Mouse (Mus musculus): ENCODE measurements around the gene Slc35a1. TPM values are rescaled to one million over a fixed set of nuclear protein-coding genes. Genes with fewer than 3 reads are reported as not detected.
A peak's percentile ranks its signal among the peaks of the same experiment; 100 is the strongest.

Slc35a1 gene
- polyA plus RNA-seq, 1 experiment from 2014 or later: 46.1 TPM

DNA sequence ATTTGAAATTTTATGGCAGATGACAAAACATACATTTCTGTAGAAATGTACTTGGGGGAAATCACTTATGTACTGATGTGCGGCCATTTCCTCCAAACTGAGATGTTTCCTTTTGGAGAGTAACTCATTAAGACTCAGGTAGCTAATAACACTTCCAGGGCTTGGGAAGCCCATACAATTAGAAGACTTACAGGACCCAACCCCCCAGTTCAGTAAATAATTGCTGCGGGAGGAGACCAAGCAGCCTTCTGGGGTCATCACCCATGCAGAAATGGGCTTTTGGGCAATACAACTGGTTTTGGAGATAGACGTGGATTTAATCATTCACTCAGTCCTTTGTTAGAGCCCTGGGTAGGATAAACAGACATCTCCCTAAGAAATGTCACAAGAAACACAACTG, 20.0 kb upstream of the Slc35a1 start:
- Histone ChIP-seq H3K36me3 (no peaks in the 10 kb centered on the region), H3K4me3 (no peak overlapping the region), H3K9ac (no peak overlapping the region), H3K27me3 (replicated peaks) (no peaks in the 10 kb centered on the region), H3K4me2 (no peak overlapping the region), H3K4me1 (replicated peaks) (no peaks in the 10 kb centered on the region), H3K9me3 (replicated peaks) (peaks cover 8% of the 10 kb centered on the region; the same call in 1 of the 2 replicates), H3K27ac (ENCODE audit: poor library complexity, severe bottlenecking) (no peak overlapping the region)
- 80% methylated on average over 3 of the region's 3 CpGs for WGBS
- no peak for ATAC-seq (ENCODE audit: insufficient number of reproducible peaks, low FRiP score)

DNA sequence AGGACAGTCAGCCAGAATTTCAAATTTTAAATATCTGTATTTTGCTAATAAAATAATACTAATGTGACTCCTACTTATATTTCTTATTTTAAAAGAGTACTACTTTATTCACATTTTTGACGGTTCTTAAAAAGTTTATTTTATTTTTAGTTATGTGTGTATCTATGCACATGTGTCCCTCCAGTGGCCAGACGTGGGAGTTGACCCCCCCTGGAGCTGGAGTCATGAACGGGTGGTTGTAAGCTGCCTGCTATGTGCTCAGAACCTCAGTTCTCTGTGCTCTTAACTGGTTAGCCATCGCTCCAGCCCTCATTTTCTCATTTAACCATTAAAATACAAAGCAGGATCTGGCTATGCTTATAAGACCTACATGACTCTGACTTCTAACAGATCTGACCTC, 15.8 kb upstream of the Slc35a1 start:
- no peak overlapping the region for H3K9ac ChIP-seq
- no peaks in the 10 kb centered on the region for H3K27me3 ChIP-seq (replicated peaks)
- no peak for ATAC-seq (ENCODE audit: insufficient number of reproducible peaks, low FRiP score)
- H3K4me3 ChIP-seq: no peak overlapping the region
- H3K4me1 ChIP-seq (replicated peaks): no peaks in the 10 kb centered on the region
- no peaks in the 10 kb centered on the region for H3K9me3 ChIP-seq (replicated peaks)
- H3K36me3 ChIP-seq: no peaks in the 10 kb centered on the region
- WGBS: 64% methylated on average over 4 of the region's 4 CpGs
- no peak overlapping the region for H3K27ac ChIP-seq (ENCODE audit: poor library complexity, severe bottlenecking)
- no peak overlapping the region for H3K4me2 ChIP-seq

DNA sequence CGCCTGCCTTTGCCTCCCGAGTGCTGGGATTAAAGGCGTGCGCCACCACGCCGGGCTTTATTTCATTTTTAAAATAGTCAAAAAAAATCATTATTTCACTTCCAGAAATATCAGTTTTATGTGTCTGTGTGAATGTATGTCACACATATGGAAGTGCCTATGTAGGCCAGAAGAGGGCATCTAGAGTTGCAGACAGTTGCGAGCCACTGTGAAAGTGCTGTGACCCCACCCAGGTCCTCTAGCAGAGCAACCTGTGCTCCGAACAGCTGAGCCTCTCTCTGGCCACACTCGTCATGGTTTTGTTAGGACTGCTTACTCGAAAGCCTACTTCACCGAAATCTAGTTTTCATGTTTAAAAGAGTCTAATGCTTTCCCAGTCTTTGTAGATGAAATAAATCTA, 15.0 kb upstream of the Slc35a1 start:
- H3K27ac ChIP-seq (ENCODE audit: poor library complexity, severe bottlenecking): no peak overlapping the region
- WGBS: 95% methylated on average over 11 of the region's 11 CpGs
- H3K4me3 ChIP-seq: no peak overlapping the region
- H3K27me3 ChIP-seq (replicated peaks): no peaks in the 10 kb centered on the region
- no peak overlapping the region for H3K4me2 ChIP-seq
- H3K9ac ChIP-seq: no peak overlapping the region
- no peak for ATAC-seq (ENCODE audit: insufficient number of reproducible peaks, low FRiP score)
- H3K36me3 ChIP-seq: no peaks in the 10 kb centered on the region
- no peaks in the 10 kb centered on the region for H3K9me3 ChIP-seq (replicated peaks)
- H3K4me1 ChIP-seq (replicated peaks): no peaks in the 10 kb centered on the region

DNA sequence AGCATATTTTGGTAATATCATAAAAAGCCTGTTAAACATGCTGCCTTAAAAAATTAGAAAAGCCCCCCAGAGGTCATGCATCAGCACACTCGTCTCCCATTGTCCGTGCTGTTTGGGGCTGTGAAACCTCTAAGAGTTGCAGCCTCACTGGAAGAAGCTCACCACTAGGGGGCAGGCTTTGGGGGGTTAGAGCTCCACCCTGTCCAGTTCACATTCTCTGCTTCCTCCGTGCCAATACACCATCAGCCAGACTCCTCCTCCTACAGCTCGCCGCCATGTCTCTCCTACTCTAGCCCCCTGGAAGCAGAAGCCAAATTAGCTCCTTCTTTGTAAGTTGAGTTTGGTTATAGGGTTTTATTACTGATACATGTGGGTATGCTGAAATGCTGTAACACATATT, 14.3 kb upstream of the Slc35a1 start:
- ATAC-seq (ENCODE audit: insufficient number of reproducible peaks, low FRiP score): no peak
- Histone ChIP-seq H3K4me1 (replicated peaks) (no peaks in the 10 kb centered on the region), H3K4me3 (no peak overlapping the region), H3K27ac (ENCODE audit: poor library complexity, severe bottlenecking) (no peak overlapping the region), H3K36me3 (no peaks in the 10 kb centered on the region), H3K27me3 (replicated peaks) (no peaks in the 10 kb centered on the region), H3K9me3 (replicated peaks) (no peaks in the 10 kb centered on the region), H3K4me2 (no peak overlapping the region), H3K9ac (no peak overlapping the region)
- WGBS: 53% methylated on average over 5 of the region's 5 CpGs

DNA sequence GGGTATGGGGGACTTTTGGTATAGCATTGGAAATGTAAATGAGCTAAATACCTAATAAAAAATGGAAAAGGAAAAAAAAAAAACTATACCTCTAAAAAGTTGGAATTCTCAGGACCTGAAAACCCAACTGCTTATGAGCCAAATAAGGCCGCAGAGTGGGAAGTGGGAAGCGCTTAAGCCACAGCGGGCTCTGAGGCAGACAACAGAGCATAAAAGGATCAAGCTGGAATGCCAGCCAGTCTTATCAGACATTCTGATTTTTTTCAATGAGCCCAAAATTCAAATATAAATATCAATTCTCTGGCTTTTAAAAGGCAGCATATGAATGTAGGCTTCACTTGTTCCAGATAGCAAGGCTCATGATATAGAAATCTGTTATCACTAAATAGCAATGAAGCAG, 783 bp upstream of the Slc35a1 start:
- H3K4me1 ChIP-seq (replicated peaks): peaks cover 8% of the 10 kb centered on the region
- no peak overlapping the region for H3K9ac ChIP-seq
- H3K9me3 ChIP-seq (replicated peaks): no peaks in the 10 kb centered on the region
- no peak overlapping the region for H3K27ac ChIP-seq (ENCODE audit: poor library complexity, severe bottlenecking)
- H3K4me3 ChIP-seq: no peak overlapping the region
- no peaks in the 10 kb centered on the region for H3K36me3 ChIP-seq
- WGBS: 62% methylated on average over 3 of the region's 3 CpGs
- ATAC-seq (ENCODE audit: insufficient number of reproducible peaks, low FRiP score): no peak
- no peaks in the 10 kb centered on the region for H3K27me3 ChIP-seq (replicated peaks)
- H3K4me2 ChIP-seq: peak overlapping the region; percentile 70

DNA sequence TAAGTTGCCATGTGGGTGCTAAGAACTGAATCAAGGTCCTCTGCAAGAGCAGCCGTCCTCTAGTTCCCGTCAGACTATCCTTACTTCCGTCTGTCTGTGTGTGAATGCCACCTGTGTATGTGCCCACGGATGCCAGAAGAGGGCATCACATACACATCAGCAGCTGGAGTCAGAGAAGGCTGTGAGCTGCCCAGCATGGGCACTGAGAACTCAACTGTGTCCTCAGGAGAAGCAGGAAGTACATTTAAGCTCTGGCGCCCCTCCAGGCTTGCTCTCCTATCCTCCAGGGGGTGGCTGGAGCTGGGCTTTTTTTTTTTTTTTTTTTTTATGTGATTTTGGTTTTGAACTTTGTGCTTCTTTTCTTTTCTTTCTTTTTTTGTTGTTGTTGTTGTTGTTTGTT, 6.7 kb downstream of the Slc35a1 start:
- Histone ChIP-seq H3K9ac (no peak overlapping the region), H3K9me3 (replicated peaks) (no peaks in the 10 kb centered on the region), H3K4me3 (no peak overlapping the region), H3K27ac (ENCODE audit: poor library complexity, severe bottlenecking) (no peak overlapping the region), H3K4me1 (replicated peaks) (no peaks in the 10 kb centered on the region), H3K36me3 (peaks cover 31% of the 10 kb centered on the region), H3K27me3 (replicated peaks) (no peaks in the 10 kb centered on the region), H3K4me2 (no peak overlapping the region)
- 78% methylated on average over 5 of the region's 5 CpGs for WGBS
- no peak for ATAC-seq (ENCODE audit: insufficient number of reproducible peaks, low FRiP score)

DNA sequence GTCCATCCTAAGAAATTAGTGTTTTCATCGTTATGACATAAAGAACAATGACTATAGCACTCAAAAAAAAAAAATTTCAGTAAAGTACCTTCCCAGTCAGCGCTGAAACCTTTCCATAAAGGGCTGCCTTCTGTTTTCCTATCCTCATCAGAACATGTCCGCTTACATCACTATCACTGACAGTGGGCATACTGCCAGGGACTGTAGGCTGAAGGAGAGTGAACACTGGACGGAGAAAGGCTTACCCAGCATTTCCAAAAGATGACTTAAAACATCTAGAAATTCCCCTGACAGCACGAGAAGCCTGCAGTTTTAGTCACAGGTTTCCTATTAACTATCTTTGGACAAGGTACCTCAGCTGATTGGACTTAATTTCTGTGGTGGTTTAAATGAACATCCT, 13.5 kb downstream of the Slc35a1 start:
- no peak overlapping the region for H3K4me3 ChIP-seq
- no peaks in the 10 kb centered on the region; the same call in 1 of the 2 replicates for H3K4me1 ChIP-seq (replicated peaks)
- ATAC-seq (ENCODE audit: insufficient number of reproducible peaks, low FRiP score): no peak
- H3K9ac ChIP-seq: no peak overlapping the region
- H3K36me3 ChIP-seq: peaks cover 31% of the 10 kb centered on the region
- no peaks in the 10 kb centered on the region for H3K9me3 ChIP-seq (replicated peaks)
- no peak overlapping the region for H3K27ac ChIP-seq (ENCODE audit: poor library complexity, severe bottlenecking)
- H3K27me3 ChIP-seq (replicated peaks): no peaks in the 10 kb centered on the region
- no peak overlapping the region for H3K4me2 ChIP-seq
- 65% methylated on average over 5 of the region's 5 CpGs for WGBS

DNA sequence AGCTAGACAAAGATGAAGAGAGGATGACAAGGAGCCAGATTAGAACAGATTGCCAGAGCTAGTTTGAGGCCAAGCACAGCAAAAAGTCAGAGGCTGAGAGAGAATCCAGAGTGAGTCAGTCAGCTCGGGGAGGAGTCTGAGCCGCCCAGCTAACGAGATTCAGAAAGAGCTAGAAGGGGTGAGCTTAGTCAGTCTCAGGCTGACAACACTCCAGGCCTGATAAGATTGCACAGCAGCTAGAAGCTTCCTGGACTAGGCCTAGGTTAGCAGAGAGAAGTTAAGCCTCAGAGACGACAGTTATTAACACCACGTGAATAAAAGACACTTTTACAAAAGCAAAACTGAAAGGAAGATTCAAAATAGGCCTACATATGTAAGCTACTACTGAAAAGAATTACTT, 19.3 kb downstream of the Slc35a1 start:
- H3K27ac ChIP-seq (ENCODE audit: poor library complexity, severe bottlenecking): no peak overlapping the region
- H3K27me3 ChIP-seq (replicated peaks): no peaks in the 10 kb centered on the region
- peaks cover 51% of the 10 kb centered on the region for H3K36me3 ChIP-seq
- no peak overlapping the region for H3K4me3 ChIP-seq
- no peaks in the 10 kb centered on the region for H3K9me3 ChIP-seq (replicated peaks)
- H3K9ac ChIP-seq: no peak overlapping the region
- WGBS: 63% methylated on average over 5 of the region's 5 CpGs
- H3K4me2 ChIP-seq: no peak overlapping the region
- H3K4me1 ChIP-seq (replicated peaks): no peaks in the 10 kb centered on the region
- no peak for ATAC-seq (ENCODE audit: insufficient number of reproducible peaks, low FRiP score)

DNA sequence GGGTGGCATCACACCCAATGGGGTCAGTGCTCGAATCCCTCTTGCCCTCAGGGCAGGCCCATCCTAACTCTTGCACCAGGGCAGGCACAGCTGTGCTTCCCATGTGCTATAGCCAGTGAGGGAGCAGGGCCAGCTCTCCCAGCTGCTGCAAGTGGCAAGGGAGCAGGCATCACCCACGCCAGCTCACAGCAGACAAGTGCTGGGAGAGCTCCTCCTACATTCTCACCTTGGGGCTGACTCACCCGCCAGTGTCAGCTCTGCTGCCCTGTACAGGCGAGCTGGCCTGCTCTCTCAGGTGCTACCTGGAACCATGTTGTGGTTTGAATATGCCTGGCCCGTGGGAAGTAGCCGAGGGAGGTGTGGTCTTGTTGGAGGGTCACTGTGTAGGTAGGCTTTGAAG, 25.3 kb downstream of the Slc35a1 start:
- WGBS: 78% methylated on average over 6 of the region's 6 CpGs
- ATAC-seq (ENCODE audit: insufficient number of reproducible peaks, low FRiP score): no peak
- H3K9ac ChIP-seq: no peak overlapping the region
- H3K36me3 ChIP-seq: peaks cover 80% of the 10 kb centered on the region
- H3K4me3 ChIP-seq: no peak overlapping the region
- H3K9me3 ChIP-seq (replicated peaks): no peaks in the 10 kb centered on the region
- H3K27ac ChIP-seq (ENCODE audit: poor library complexity, severe bottlenecking): no peak overlapping the region
- H3K4me2 ChIP-seq: no peak overlapping the region
- no peaks in the 10 kb centered on the region for H3K4me1 ChIP-seq (replicated peaks)
- no peaks in the 10 kb centered on the region for H3K27me3 ChIP-seq (replicated peaks)

DNA sequence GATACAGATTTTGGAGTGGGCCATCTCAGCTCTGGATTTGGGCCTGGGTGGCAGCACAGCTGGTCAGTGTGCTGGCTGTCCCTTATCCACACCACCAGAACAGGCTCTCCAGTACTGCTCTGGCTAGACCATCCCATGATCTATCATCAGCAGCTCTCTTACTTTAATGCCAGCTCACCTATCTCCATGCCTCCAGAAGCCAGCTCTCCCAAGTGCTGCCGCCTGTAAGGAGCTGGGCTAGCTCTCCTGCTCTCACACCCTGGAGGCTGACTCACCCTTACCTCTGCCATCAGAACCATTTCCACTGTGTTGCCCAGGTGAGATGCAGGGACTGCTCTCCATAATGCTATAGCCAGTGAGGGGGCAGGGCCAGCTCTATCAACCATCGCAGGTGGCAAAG, 25.7 kb downstream of the Slc35a1 start:
- no peaks in the 10 kb centered on the region for H3K27me3 ChIP-seq (replicated peaks)
- H3K4me2 ChIP-seq: no peak overlapping the region
- H3K4me3 ChIP-seq: no peak overlapping the region
- H3K36me3 ChIP-seq: peaks cover 82% of the 10 kb centered on the region
- ATAC-seq (ENCODE audit: insufficient number of reproducible peaks, low FRiP score): no peak
- no peaks in the 10 kb centered on the region for H3K4me1 ChIP-seq (replicated peaks)
- H3K27ac ChIP-seq (ENCODE audit: poor library complexity, severe bottlenecking): no peak overlapping the region
- 93% methylated on average over 2 of the region's 2 CpGs for WGBS
- H3K9ac ChIP-seq: no peak overlapping the region
- H3K9me3 ChIP-seq (replicated peaks): no peaks in the 10 kb centered on the region

DNA sequence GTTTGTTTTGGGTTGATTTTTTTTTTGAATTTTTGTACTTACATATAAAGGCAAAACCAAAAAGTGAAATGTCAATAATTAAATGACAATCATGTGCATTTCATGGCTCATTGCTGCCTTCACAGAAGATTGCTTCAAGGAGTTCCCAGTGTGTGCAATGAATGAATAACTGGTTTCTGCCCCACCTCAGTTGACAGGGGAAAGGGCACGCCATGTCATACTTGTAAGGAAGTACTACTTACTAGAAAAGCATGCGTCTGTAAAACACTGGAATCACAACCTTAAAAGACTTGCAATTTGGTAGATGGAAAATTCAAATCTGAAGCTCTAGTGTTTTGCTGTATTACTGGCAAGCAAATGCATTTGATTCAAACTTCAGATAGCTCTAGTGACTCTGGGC, 28.2 kb downstream of the Slc35a1 start:
- ATAC-seq (ENCODE audit: insufficient number of reproducible peaks, low FRiP score): no peak
- peaks cover 80% of the 10 kb centered on the region for H3K36me3 ChIP-seq
- H3K27me3 ChIP-seq (replicated peaks): no peaks in the 10 kb centered on the region
- no peak overlapping the region for H3K4me2 ChIP-seq
- no peak overlapping the region for H3K27ac ChIP-seq (ENCODE audit: poor library complexity, severe bottlenecking)
- H3K9ac ChIP-seq: no peak overlapping the region
- H3K9me3 ChIP-seq (replicated peaks): no peaks in the 10 kb centered on the region
- H3K4me3 ChIP-seq: no peak overlapping the region
- 89% methylated on average over 2 of the region's 2 CpGs for WGBS
- no peaks in the 10 kb centered on the region for H3K4me1 ChIP-seq (replicated peaks)

DNA sequence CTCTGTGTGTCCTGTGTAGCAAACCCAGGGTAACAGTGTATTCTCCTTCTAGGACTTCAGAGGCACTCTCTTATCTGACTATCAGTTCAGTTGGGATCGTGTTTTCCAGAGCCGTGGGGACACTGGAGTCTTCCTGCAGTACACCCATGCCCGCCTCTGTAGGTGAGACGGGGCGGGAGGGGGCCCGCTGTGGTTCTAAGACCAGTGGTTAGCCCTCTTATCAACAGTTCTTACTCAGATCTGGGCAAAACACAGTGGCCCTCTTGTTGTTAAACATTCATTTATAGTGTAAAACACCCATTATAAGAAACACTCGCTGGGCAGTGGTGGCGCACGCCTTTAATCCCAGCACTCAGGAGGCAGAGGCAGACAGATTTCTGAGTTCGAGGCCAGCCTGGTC, 31.1 kb downstream of the Slc35a1 start:
- no peak for ATAC-seq (ENCODE audit: insufficient number of reproducible peaks, low FRiP score)
- H3K27ac ChIP-seq (ENCODE audit: poor library complexity, severe bottlenecking): no peak overlapping the region
- no peak overlapping the region for H3K4me3 ChIP-seq
- peaks cover 72% of the 10 kb centered on the region for H3K36me3 ChIP-seq
- WGBS: 89% methylated on average over 10 of the region's 10 CpGs
- no peaks in the 10 kb centered on the region for H3K9me3 ChIP-seq (replicated peaks)
- no peaks in the 10 kb centered on the region for H3K4me1 ChIP-seq (replicated peaks)
- no peak overlapping the region for H3K9ac ChIP-seq
- no peak overlapping the region for H3K4me2 ChIP-seq
- no peaks in the 10 kb centered on the region for H3K27me3 ChIP-seq (replicated peaks)

Data from heart, embryonic 12.5 days (tissue).